Mouse (Mus musculus) right cerebral cortex, postnatal 25 days (tissue): ENCODE measurements around the gene Ccnq.
A peak's percentile ranks its signal among the peaks of the same experiment; 100 is the strongest.

Experiments used
- DNase-seq: peaks from one replicate; pipeline ENCODE4 v3.0.0; 2022

Gene Ccnq

DNA sequence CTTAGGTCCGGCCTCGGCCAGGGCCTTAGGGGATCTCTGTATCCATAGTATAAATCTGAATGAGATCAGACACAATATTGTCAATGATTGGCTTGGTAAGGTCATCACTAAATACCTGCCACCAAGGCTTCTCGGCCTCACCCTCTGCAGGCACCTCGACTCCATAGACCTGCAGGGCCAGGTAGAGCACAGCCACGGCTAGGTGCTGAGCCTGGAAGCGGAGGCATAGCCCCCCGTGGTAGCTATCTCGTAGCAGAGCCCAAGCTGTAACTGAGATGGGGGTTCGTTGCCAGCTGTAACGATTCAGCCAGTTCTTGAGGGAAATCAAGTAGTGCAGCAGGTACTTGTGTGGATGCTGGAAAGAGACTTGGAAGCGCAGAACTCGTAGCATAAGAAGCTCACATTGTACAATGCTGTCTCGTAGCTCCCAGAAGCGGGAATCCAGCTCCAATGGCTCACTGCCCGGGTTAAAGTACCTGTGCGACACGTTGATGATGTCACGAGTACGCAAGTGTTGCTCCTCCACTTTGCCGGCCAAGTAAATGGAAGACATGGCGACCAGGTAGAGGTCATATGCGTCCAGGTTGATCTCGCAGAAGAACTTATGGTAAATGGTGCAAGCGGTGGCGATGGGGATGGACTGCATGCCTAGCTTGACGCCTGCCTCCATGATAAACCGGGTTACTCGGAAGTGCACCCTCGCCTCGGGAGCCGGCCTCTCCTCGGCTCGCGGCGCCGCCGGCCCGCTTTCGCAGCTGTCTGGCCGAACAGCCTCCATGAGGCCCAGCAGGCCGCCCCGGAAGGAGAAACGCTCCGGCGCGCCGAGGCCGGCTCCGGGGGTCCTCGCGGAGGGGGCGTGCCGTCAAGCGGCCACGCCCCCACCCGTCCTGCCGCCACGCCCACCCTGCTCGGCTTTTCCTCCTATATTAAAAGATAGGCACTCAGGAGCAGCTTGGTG is at the start of gene Ccnq:
Gene Ccnq, minus strand, starts transcription at position 845 of the 958 bp plus-strand sequence.
- peak; percentile 69 for DNase-seq

DNA sequence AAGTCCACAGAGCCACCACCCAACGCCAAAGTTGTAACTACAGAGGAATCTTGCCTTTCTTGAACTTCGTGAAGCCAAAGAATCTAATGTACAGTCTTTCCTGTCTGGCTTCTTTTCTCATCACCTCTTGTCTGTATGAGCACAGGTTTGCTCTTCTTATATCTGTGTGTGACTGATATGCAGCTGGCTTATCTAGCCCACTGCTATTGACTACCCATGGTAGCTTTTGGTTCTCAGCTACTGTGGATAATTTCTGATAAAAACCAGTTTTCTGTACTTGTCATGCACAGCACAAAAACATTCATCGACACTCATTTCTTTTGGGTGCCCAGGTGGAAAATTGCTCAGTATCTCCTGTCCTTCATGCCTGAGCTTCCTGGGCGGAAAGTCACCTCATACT is 49.6 kb upstream of the Ccnq start:
- DNase-seq, result no peak

DNA sequence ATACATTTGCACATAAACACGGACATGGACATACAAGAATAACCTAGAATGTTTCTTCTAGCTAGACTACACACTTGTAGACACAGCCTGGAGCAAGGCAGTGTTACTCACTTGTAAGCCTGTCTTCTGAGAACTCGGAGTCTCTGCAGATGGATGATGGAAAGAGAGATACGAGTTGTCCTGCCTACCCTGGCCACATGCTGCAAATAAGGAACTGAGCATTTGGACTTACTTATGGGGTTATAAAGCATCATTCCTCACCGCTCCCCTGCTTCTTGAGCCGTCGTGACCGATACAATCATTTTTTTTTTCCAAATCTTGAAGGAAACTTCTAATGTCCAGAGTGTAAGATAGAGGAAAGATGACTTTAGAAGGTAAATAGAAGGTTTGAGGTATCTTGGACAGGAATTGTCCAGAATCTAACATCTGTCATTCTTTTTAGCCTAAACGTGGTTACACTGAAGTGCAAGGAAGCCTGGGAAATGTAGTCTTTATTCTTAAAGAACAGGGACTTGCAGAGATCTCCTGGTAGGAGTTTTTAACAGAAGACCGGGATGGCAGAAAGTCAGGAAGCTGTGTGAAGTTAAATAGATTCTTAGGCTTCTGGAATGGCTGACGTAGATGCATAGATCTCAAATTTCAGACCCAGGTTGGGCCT is 44.7 kb upstream of the Ccnq start:
- no peak for DNase-seq

DNA sequence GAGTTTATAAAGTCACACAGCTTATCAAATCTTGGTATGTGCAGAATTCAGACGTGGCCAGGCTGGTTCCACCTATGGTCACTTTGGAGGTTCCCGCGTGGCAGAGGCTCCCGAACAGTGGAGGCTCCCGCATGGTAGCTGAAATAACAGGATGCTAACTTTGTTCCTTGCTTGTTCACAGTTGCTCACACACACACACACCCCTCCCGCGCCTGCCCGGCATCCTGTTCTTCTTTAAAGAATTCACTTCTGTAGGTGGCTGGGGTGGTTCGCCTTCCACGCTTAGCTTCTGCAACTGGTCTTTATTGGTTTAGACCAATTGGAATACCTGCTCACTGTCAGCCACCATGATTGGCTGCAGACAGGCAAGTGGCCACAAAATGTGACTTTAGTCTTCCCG is 41.6 kb upstream of the Ccnq start:
- DNase-seq, result peak; percentile 41

DNA sequence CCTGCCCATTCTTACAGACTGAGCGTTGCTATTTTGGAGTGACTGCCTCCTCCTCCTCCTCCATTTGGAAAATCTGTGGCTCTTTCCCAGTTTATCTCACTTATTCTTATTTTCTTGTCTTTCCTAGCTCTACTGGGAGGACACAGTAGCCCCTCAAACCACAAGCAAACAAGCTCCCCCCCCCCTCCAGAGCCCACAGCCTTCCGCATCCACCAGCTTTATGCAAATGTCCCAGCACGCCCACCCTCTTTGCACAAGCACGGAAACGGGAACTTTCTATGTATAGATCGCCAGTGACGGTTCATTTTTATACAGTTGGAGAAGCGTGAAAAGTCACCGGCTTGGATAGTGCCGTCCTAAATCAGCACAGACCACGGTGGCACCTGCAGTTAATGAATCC is 40.9 kb upstream of the Ccnq start:
- peak; percentile 70 for DNase-seq

DNA sequence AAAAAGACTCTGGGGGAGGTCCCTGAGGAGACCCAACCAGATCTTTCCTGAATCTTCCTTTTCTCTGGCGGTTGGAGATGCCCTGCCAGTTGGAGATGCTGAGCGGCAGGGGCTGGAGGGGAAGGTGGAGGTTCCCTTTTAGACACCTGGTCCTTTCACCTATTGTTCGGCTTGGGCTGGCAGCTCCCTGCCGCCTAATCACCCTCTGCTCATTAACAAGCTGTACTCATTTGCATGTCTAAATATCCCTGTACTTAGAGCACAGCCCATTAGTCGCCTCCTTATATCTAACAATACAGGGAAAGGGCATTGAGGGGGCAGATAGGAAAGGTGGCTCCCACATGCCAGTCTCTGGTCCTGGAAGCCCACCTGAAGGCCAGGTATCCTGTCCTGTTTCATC is 40.5 kb upstream of the Ccnq start:
- peak; percentile 28 for DNase-seq

DNA sequence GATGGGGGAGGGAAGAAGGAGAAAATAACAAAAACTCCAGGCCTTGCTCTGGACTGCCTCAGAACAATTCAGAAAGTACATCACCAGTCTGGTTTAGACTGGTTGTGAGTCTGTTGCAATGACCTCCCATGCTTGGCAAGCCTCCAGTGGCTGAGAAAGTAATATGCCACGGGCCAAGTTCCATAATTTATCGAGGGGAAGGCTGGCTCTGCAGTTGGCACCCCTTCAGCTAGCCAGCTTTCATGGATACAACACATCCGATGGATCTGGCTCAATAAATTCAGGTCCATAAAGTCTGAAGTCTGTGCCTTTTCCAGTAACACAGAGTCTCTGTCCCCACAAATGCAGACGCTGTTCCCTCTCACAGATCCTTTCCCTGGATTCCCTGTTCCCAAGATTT is 40.1 kb upstream of the Ccnq start:
- DNase-seq, result no peak

DNA sequence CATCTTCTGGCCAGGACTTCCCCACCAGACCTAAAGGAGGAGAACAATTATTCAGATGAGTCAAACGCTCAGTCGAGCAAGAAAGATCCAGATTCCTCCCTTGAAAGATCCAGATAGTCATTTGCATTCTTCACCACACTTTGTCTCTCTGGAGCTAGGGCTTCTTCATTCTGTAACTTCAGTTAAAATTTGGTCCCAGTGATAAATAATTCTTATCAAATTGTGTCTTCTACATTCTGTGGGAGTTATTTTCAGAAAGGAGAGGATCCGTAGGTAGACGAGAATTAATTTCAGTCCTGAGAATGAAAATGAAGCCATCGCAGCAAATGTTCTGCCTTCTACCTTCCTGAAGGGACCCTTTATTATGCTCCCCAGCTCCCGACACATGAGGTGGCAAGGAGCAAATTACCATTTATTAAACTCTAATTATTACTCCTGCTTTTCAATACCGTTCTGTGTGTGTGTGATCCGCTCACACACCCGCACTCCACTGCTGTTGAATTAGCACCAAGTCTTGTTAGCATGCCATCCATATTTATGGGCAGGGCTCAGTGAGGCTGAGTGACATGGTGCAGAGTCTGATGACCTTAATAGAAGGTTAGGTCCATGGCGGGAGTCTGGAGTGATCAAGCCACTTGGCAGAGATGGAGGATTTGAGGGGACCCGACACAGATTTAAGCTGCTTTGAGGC is 38.0 kb upstream of the Ccnq start:
- no peak for DNase-seq

DNA sequence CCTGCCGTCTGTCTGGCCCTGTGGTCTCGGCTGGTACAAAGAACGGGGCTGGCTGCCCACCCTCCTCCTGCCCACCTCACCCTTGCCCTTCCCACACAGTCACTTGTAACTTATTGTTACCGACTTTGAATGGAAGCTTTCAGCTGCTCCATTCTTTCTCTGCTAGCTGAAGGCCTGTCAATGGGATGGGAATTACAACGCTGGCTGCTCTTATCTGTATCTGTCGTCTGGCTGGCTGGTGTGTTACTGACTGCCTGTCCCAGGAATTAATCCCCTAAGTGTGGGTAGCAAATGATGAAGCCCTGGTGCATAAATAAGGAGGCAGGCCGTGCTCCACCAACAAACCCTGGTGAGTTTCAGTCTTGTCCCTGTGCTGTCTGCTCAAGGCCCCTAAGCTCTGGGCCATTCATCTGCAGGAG is 34.5 kb upstream of the Ccnq start:
- DNase-seq, result no peak

DNA sequence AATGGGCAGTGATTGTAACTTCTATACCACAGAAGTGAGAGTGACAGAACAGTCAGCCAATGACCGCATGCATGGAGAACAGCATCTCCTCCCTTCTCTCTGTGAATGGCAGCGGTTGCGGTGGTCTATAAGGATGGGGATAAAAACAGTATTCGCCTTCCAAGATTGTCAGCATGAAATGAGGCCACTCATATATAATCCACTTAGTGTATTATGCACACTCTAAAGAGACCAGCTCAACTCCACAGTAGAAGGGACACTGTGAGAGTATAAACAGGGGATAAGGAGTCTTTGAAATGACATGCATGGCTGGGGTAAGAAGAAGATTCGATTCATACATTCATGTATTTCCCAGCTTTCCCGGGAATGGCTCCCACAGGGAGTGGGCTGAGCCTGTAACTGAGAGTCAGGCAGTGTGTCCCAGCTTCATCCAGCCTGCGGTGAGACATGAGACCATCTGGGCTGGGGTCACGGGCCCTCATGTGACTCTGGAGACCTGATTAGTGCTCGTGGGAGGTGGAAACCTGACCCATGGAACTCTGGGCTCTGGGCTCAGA is 31.3 kb upstream of the Ccnq start:
- no peak for DNase-seq

DNA sequence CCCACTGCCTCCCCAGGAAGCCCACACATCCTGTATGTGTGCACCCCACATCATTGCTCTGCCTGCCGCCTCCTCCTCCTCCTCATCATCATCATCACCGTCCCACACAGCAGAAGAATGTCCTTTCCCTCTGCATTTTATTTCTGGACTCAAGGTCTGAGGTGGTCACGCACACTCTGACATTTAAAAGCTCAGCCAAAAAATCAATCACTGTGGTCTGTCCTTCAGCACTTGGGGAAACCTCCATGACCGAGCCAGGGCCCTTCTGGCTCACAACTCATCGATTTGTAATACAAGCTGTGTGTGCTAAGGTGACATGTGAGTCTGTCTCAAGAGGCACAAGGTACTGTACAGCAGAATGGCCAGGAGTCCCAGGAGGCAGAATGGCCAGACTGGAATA is 30.8 kb upstream of the Ccnq start:
- DNase-seq, result no peak

DNA sequence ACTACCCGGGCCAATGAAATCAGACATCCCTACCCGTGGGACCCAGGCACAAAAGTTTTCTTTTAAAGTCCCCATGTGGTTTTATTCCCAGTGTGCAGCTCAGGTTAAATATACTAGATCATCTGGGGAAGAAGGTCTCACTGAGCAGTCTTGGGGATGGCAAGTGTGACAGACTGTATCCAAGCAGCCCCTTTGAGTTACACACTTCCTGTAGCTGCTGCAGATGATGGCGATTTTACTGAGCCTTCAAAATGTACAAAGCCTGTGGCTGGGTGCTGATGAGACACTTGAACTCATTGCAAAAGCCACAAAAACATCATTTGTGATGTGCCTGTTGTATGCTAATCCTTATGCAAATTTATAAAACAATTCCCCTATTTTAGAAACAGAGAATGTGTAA is 29.0 kb upstream of the Ccnq start:
- no peak for DNase-seq

DNA sequence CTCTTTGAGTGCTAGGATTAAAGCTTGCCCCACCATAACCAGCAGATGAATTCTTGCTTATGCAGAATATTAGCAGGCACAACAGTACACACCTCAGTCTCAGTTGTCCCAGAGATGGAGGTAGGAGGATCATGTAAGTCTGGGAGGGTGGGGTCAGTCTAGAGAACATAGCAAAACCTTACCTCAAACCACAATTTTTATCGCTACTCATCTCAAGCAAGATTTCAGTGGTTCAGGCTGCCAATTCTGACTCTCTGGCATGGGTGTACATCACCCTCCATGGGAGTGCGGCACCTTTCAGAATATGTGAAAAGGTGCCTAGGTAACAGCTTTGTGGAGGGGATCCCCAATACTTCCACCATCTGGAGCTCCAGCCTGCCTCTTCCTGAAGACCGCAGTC is 28.5 kb upstream of the Ccnq start:
- no peak for DNase-seq

DNA sequence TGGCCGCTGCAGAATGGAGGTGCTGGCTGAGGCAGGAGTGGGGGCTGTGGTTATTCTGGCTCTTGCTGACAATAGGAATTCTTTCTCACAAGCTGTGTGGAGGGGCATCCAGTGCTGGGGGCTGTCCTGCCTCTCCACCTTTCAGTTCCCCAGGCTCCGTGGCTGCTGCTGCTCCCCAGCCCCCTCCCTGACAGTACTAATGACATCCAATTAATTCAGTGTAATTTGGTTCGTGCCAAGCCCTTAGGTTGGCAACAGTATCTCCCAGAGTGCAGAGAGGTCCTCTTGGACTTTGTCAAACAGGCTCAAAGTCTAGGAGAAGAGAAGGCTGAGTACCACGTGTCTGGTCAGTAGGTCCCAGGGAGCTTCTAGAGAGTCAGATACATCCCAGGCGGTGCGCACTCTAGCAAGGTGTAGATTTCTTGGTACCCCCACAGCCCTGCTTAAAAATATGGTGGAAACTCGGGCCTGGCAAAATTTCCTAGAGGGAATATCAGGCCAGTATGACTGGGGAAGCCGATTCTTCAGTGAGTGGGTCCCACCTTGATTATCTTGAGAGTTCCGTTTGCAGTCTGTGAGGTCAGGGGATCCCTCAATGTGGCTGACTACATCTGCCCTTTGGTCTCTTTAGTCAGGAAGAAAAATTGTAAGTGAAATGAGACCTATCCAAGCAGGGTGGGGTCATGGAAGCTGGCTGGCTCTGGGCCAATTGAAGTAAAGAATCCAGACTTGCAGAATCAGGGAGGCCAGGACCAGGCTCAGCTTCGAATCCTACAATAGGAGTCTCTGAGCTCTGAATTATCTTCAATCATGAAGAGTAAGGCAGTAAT is 26.5 kb upstream of the Ccnq start:
- DNase-seq, result no peak

DNA sequence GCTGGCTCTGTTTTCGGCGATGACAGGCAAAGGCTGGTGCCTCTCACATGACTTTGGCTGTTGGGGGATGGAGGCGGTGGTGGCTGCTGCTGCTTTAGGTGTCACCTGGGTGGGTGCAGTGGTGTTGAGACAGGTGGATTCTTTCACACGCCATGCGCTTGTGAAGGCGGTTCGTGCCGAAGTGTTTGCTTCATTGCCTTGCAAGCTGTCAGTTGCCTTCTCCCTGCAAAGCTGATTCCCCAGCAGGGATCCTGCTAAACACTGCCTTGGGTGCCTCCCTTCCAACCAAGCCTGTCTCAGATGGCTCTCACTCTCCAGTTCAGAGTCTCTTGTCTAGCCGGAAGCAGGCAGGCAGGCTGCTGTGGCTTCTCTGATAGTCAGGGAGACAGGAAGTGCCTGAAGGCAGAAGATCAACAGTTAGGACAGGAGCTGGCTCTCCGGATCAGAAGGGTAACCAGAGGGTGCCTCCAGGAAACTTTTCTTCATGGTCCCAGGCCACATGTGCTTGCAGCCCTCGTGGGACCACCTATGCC is 20.3 kb upstream of the Ccnq start:
- DNase-seq, result peak; percentile 80

DNA sequence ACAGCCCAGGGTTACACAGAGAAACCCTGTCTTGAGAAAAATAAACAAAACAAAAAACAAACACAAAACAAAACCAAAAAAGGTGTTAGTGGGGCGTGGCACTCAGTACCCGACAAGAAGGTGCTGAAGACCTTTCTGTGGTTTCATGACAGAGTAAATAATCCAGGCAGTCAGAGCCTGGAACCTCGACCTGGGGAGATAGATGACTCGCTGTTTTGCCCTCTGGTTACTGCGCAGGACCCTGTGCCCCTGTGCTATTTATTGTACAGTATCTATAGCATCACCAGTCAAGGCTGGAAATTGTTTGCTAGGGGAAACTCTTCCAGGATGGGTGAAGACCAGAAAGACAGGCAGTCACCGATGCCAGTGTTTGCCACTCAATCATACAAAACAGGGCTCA is 18.9 kb upstream of the Ccnq start:
- no peak for DNase-seq

DNA sequence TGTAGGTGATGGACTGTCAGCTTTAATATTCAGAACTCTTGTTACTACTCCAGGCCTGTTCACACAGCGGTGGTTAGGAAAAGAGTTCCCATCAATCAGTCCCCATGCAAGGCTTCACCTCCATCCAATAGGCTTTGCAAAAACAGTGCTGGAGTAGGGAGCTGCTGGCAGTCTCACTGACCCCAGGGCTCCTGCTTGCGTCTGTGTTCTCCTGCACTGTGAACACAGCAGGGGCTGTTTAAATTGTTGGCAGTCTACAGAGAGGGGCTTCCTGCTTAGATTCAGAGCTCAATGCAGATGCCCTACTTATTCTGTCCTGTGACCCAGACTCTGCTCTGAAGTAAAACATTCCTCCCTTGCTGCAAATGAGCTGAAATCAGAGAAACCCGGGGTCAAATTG is 17.2 kb upstream of the Ccnq start:
- no peak for DNase-seq

DNA sequence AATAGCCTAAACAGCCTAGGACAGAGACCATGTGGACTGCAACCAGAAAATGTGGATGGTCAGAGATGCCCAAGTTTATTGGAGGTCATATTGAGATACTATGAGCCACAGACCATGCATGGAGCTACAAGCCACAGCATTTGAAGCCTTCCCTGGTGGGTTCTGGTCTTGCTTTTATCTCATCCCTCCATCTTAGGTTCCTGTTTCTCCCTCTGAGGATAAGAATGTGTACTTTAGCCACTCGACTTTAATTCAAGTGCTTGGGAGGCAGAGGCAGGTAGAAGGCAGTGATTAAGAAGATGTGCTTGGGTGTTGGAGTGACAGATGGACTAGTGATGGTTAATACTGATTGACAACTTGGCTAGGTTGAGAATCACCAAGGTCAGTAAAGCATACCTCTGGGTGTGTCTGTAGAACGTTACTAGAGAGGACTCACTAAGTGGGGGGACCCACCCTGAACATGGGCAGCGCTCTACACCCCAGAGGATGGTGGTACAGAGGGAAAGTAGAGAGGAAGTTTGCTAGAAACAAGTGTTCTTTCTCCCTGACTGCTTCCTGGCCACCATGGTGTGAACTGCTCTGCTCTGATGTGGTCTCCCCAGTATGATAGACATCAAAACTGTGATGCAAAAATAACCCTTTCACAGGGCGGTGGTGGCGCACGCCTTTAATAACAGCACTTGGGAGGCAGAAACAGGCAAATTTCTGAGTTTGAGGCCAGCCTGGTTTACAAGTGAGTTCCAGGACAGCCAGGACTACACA is 14.7 kb upstream of the Ccnq start:
- DNase-seq, result no peak

DNA sequence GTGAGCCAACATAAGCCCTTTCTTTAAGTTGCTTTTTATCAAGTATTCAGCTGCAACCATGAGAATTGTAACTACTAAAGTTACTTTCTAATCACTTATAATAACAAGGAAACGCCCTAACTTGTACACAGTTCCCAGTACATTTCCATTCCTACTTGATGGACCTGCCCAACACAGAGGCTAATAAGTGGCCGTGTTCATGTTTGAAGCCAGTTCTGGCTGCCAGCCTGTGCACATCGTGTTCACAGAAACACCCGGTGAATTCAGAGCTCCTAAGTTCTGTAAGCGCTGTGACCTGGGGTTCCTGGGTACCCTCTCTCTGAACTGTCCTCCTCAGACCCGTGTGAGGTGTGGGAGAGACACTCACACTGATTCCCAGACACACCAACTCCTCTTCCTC is 13.3 kb upstream of the Ccnq start:
- no peak for DNase-seq

DNA sequence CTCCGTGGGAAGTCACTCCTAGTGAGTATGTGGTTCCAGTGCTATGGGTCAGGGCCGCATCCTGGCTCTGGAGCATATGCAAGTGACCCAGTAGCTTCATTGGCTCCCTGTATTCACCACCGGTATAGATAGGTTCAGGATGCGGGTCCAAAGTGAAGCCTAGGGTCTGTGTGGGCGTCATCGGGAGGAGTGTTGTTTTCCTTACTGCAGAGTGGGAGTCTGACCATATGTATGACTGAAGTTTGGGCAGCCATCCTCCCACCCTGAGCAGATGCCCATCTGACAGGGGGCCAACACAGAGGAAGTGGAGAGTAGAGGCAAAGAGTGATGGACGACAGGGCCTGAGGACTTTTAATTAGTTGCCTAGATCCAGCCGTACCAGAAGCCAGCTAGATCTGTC is 12.8 kb upstream of the Ccnq start:
- DNase-seq, result peak; percentile 48

DNA sequence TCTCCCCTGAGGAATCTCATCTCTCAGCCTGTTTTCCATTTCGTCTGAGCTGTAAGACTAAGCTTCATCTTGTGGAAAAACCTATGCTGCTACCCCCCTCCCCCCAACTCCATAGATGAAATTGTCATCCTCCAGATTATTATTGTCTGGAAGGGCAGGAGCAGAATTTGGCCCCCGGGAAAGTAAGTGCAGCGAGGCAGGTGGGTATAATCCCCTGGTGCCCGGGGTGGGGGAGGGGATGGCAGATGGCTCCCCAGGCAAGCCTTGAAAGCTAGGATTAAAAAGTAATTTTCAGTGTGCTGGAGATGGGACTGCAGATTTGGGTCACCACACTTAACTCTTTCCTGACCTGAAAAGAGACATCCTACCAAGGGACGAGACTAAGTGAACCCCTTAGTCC is 10.7 kb upstream of the Ccnq start:
- DNase-seq, result no peak

DNA sequence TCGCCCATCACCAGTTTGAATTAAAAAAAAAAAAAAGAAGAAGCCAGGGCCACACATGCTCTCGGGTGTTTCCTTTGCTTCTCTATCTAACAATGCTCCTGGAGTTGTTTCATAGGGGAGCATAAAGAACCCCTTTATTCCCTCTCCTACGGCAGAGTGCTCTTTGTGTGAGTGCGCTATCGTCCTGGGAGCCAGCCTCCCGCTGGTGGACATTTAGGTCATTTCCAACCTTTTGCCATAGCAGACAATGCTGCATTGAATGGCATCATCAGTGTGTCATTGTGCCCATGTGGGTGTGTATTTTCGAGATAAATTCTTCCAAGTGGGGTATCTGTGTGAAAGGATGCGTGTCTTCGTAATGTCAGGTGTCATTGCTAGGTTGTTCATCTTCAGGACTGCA is 9.6 kb upstream of the Ccnq start:
- no peak for DNase-seq
